Mouse (Mus musculus): ENCODE data around the gene Tacr2.

The Tacr2 gene

GRCm38 (mm10) chr10:62252000-62252488, at the start of gene Tacr2:
Tacr2 (plus strand) TSS chr10:62252438.
- peak; percentile 65 for DNase-seq (ENCODE audit: low spot score)

DNA sequence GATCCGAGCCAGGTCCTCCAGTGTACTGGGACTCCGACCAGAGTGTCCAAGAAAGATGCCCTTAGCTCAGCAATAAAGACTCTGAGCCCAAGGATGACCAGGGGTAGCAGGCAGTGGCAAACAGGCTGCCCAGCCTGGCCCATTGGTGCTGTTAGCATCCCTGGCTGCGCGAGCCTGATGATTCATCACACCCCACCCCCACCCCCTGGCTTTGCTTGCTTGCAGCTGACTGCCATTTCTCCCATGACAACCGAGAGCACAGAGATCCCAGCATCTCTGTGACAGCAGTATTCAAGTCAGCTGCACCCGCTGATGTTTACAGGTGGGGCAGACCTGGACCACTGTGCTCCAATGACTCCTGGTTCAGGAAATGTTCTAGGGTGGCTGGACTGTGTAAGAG, 49.7 kb upstream of the Tacr2 start:
- no peak for DNase-seq (ENCODE audit: low spot score)

DNA sequence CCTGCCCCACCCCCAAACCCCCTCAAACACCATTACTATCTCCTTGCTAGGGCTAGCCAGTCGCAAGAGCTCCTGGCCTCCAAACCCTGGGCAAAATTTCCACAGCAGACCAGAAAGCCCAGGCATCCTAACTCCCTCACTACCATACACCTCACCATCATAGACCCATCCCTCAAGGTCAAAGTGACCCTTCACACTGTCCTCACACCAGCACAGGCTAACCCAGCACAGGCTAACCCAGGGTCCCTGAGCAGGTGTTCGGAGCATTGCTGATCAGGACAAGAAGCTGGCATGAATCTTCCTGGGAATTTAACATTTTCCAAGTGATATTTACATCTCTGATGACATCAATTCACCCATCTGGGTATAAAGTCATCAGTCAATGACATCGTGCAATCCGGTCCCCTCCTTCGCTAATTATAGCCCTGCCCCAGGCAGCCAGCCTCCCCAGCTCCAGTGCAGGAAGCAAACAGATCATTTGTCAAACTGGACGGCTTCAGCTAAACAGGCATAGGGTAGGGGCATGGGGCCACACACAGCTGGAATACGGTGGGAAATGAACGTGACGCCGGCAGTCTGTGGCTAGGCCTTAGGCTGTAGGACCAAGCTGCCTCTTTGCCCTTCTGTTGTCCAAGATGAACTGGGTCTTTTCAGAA, 43.9 kb upstream of the Tacr2 start:
- DNase-seq (ENCODE audit: low spot score) = no peak

GRCm38 (mm10) chr10:62211310-62211709, 40.9 kb upstream of the Tacr2 start:
- peak; percentile 74 for DNase-seq (ENCODE audit: low spot score)

- DNase-seq (ENCODE audit: low spot score) = no peak
These were observed 37.0 kb upstream of the Tacr2 start for GRCm38 (mm10) chr10:62215169-62215616.

- no peak for DNase-seq (ENCODE audit: low spot score)
These were observed 36.6 kb upstream of the Tacr2 start for GRCm38 (mm10) chr10:62215633-62216032.

- peak; percentile 49 for DNase-seq (ENCODE audit: low spot score)
These were observed 35.6 kb upstream of the Tacr2 start for GRCm38 (mm10) chr10:62216595-62216994.

DNA sequence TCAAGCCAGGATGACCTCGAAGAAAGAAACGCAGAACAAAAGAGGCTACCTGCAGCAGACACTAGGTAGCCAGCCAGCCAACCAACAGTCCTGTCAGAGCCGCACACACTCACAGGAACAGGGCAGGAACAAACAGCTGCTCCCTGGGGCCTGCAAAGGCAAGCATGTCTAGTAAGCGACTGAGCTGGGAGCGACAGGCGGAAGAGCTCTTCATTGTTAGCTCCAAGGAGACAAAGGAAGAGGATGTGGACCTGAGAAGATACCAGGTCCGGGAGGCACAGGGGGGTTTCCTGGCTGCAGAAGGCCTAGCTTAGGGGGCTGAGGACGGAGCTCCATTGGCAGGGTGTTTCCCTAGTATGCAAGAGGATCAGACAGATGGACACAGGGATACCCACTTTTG, 35.0 kb upstream of the Tacr2 start:
- no peak for DNase-seq (ENCODE audit: low spot score)

DNA sequence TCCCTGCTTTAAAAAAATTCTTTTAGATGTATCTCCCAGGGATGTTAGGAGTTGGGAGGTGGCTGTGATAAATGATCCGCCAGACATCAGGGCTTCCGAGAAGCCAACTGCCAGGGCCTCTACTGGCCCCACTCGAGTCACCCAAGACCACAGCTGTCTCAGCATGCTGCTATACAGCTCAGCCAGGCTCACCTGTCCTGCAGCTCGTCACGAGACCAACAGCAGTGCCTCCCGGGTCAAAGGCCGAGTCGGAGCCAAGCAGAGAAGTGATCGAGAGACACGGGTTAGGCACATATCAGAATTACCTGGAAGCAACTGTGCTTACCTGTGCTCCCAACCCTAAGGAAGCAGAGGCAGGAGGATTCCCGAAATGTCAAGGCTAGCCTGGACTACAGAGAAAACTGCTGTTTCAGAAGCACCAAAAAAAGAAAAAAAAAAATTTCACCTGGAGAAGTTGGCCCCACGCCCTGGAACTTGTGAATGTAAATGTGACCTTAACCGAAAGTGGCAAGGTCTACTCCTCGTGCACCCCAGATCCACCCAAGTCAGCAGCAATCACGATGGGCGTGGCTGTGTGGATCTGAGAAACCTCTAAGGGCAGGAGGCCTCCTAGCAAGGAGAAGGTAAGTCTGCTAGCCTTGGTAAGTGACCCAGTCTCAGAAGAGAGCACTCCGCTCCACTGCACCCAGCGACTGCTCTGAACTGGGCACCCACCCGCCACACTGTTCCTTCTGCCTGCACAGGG, 34.0 kb upstream of the Tacr2 start:
- no peak for DNase-seq (ENCODE audit: low spot score)

DNA sequence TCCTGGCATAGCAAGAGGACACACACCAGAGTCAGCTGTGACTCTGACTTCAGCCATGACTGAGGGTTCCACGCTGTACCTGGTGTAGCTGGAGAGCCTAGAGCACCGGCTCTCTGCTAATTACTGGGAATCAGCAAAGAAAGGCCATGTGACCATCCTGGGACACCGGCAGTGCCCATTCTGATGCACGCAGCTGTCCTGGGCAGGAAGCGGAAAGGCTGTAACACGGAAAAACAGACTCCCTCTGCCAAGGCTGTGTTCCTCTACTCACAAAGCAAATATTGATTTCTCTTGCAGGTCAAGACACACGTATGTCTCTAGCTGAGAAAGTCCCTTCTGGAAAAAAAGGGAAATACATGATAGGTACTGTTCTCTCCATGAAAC, 33.5 kb upstream of the Tacr2 start:
- no peak for DNase-seq (ENCODE audit: low spot score)

GRCm38 (mm10) chr10:62220732-62221514, 31.3 kb upstream of the Tacr2 start:
- DNase-seq (ENCODE audit: low spot score) = no peak

- DNase-seq (ENCODE audit: low spot score) = no peak
These were observed 30.6 kb upstream of the Tacr2 start for GRCm38 (mm10) chr10:62221647-62222046.

DNA sequence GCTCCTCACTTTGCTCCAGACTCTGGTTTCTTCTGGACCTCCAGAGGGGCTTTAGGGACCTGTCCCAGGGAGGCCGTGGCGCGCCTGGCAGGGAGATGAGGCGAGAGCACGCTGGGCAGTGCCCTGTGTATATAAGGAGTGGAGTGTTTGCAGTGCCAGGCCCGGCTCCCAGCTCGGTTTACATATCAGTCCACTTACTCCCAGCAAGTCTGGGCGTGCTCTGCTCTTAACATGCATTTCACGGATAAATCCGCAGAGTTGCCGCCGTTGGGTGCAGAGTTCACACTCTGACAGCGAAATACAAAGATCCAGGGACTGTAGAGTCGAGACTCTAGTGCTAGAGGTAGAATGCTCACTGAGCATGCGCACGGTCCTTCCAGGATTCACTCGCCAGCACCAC, 29.5 kb upstream of the Tacr2 start:
- no peak for DNase-seq (ENCODE audit: low spot score)

- DNase-seq (ENCODE audit: low spot score) = no peak
These were observed 28.0 kb upstream of the Tacr2 start for GRCm38 (mm10) chr10:62224231-62224630.

GRCm38 (mm10) chr10:62225839-62226238, 26.4 kb upstream of the Tacr2 start:
- DNase-seq (ENCODE audit: low spot score) = no peak

DNA sequence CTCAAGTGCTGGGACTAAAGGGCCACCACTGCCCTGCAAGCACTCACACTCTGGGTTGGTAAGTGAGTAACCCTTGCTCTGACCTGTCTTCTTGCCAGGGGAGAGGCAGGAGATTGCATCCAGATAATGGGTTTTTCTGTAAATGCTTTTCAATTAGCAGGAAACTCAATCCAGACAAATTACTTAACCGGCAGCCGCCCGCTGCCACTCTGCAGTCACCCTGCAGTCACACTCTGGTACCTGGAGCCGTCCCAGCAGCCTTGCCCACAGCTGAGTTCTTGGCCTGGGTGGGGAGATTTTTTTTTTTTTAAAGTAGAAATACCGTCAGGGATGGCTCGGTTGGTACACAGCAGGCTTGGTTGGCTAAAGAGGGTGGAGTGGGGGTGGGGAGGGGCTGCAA, 24.1 kb upstream of the Tacr2 start:
- no peak for DNase-seq (ENCODE audit: low spot score)

- DNase-seq (ENCODE audit: low spot score) = peak; percentile 93
These were observed 21.4 kb upstream of the Tacr2 start, which contains the start of gene Tspan15 for GRCm38 (mm10) chr10:62230708-62231394. Tspan15 (minus strand) TSS chr10:62231251.

DNA sequence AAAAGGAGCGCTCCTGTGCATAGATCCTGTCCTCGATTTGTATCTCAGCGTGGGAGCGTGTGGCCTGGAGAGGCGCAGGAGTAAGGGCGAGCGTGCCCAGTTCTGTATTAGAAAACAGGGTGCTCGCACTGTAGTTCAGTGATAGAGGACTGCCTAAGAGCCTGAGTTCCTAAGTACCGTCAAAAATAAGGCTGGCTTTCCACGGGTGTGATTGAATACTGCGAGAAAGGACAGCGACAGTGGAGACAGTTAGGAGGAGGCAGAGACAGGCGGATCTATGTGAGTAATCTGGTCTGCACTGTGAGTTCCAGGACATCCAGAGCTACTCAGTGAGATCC, 20.9 kb upstream of the Tacr2 start:
- no peak for DNase-seq (ENCODE audit: low spot score)

- no peak for DNase-seq (ENCODE audit: low spot score)
These were observed 20.4 kb upstream of the Tacr2 start for GRCm38 (mm10) chr10:62231811-62232210.

GRCm38 (mm10) chr10:62236165-62236564, 16.1 kb upstream of the Tacr2 start:
- no peak for DNase-seq (ENCODE audit: low spot score)

- no peak for DNase-seq (ENCODE audit: low spot score)
These were observed 15.0 kb upstream of the Tacr2 start for GRCm38 (mm10) chr10:62237205-62237604.

GRCm38 (mm10) chr10:62238688-62239087, 13.6 kb upstream of the Tacr2 start:
- DNase-seq (ENCODE audit: low spot score) = no peak

All from ovary, adult 18-20 months (tissue).